ENCODE assay signal across 33 mouse cellular contexts in the genomic region with DNA sequence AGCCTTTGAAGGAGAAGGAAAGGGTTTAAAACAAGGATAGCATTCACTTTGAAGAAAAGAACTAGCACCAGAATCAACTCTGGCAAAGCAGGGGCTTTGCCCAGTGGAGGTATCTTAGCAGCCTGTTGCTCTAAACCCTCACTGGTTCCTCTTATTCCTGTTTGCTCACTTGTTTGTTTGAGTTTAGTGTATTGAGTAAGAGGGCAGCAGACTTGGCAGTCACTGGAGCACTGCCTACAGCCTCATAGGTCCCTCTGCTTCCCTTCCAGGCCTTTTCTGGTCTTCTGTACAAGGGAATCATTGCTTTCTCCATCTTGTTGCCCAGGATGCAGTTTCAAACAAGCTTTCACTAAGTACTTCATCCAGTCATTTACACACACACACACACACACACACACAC. TPM values are rescaled to one million over a fixed set of nuclear protein-coding genes. Genes with fewer than 3 reads are reported as not detected.
A peak's percentile ranks its signal among the peaks of the same experiment; 100 is the strongest.
DNase-seq lines count a peak whose midpoint lies in the region; ATAC-seq lines count a peak whose summit lies in the region.
"Had no signal": no experiment of that assay in that cellular context is flagged by ENCODE, and none has a peak within 500 bp of the region (broad histone marks: within the 10 kb centered on the region; RNA-seq: fewer than 3 reads in every experiment).

No protein-coding gene starts in this region.

- no peak overlapping the region for H3K4me3 ChIP-seq in liver, embryonic 15.5 days (replicated peaks)
- no peak overlapping the region for H3K4me3 ChIP-seq in liver, embryonic 12.5 days
- H3K4me3 ChIP-seq: embryonic facial prominence, embryonic 12.5 days; embryonic facial prominence, embryonic 15.5 days; gastrocnemius, adult 2 months; heart, embryonic 12.5 days; heart, embryonic 15.5 days had no signal

- DNase-seq in heart, adult 11 months, result peak; percentile 17
- no peak for DNase-seq in heart, postnatal 14 days
- DNase-seq in lung, postnatal 36 days, result peak; percentile 47
- no peak for DNase-seq in lung, postnatal 10 days
- no peak for DNase-seq in right cerebral cortex, postnatal 25 days
- DNase-seq: adrenal gland, adult 8-10 months; adrenal gland, postnatal 36 days; B cell, adult 2 months; cerebellum, adult 2 months; cerebellum, adult 9-11 months; cerebellum, postnatal 25 days; forebrain, postnatal 0 days; gastrocnemius, adult 2 months; gastrocnemius, postnatal 14 days; heart, adult 18-20 months; heart, postnatal 10 days; heart, postnatal 4 days had no signal

- no peaks in the 10 kb centered on the region for H3K9me3 ChIP-seq in liver, embryonic 15.5 days (replicated peaks)
- no peaks in the 10 kb centered on the region for H3K9me3 ChIP-seq in liver, embryonic 12.5 days (replicated peaks)
- H3K9me3 ChIP-seq: embryonic facial prominence, embryonic 12.5 days; embryonic facial prominence, embryonic 15.5 days; G1E; heart, embryonic 12.5 days; heart, embryonic 15.5 days had no signal

- intact Hi-C loops in heart, postnatal 14 days (cut with DNase I), result no loop called here

- ATAC-seq in liver, embryonic 15.5 days (ENCODE audit: insufficient read depth), result peak; percentile 27; the same call in 1 of the 2 replicates
- ATAC-seq in liver, embryonic 12.5 days, result no peak
- ATAC-seq: forebrain, embryonic 14.5 days; forebrain, postnatal 0 days; hindbrain, postnatal 0 days; Patski had no signal

- no peak overlapping the region for H3K9ac ChIP-seq in liver, embryonic 15.5 days
- H3K9ac ChIP-seq in liver, embryonic 12.5 days, result no peak overlapping the region
- H3K9ac ChIP-seq: embryonic facial prominence, embryonic 12.5 days; embryonic facial prominence, embryonic 15.5 days; forebrain, postnatal 0 days; heart, embryonic 12.5 days; heart, embryonic 15.5 days; hindbrain, embryonic 14.5 days had no signal

- H3K4me2 ChIP-seq in liver, embryonic 15.5 days, result no peak overlapping the region
- H3K4me2 ChIP-seq in liver, embryonic 12.5 days, result no peak overlapping the region
- H3K4me2 ChIP-seq: embryonic facial prominence, embryonic 12.5 days; embryonic facial prominence, embryonic 15.5 days; heart, embryonic 12.5 days; heart, embryonic 15.5 days; hindbrain, embryonic 14.5 days had no signal

- H3K27me3 ChIP-seq in liver, embryonic 15.5 days, result no peaks in the 10 kb centered on the region
- no peaks in the 10 kb centered on the region for H3K27me3 ChIP-seq in liver, embryonic 12.5 days (replicated peaks)
- H3K27me3 ChIP-seq: CH12.LX; embryonic facial prominence, embryonic 12.5 days; embryonic facial prominence, embryonic 15.5 days; heart, embryonic 12.5 days; heart, embryonic 15.5 days; Patski had no signal

- H3K4me1 ChIP-seq in liver, embryonic 15.5 days (replicated peaks), result peaks cover 24% of the 10 kb centered on the region
- H3K4me1 ChIP-seq in liver, embryonic 12.5 days, result 0 out of 2 replicates have a peak, but pooled peaks cover 7% of the 10 kb centered on the region
- H3K4me1 ChIP-seq: embryonic facial prominence, embryonic 12.5 days; embryonic facial prominence, embryonic 15.5 days had no signal

- no peak overlapping the region for H3K27ac ChIP-seq in liver, embryonic 15.5 days (replicated peaks)
- H3K27ac ChIP-seq in liver, embryonic 12.5 days, result no peak overlapping the region
- H3K27ac ChIP-seq: embryonic facial prominence, embryonic 12.5 days; embryonic facial prominence, embryonic 15.5 days; gastrocnemius, adult 2 months; heart, embryonic 15.5 days; hindbrain, embryonic 14.5 days; hindbrain, postnatal 0 days had no signal

- H3K36me3 ChIP-seq in liver, embryonic 15.5 days (replicated peaks), result no peaks in the 10 kb centered on the region
- no peaks in the 10 kb centered on the region for H3K36me3 ChIP-seq in liver, embryonic 12.5 days
- H3K36me3 ChIP-seq: embryonic facial prominence, embryonic 12.5 days; embryonic facial prominence, embryonic 15.5 days; G1E; heart, embryonic 12.5 days; heart, embryonic 15.5 days had no signal

RNA-seq across cellular contexts. Expression of a gene that starts 3.5 kb away (rescaled TPM):
- total RNA-seq in heart, postnatal 14 days (2021), result not detected
- 442 and 489 TPM in 2 replicates for polyA plus RNA-seq in liver, embryonic 15.5 days (2015; fragmentation: Nextera tagmentation; extraction: Ambion mirVana)
- 109 and 117 TPM in 2 replicates for polyA plus RNA-seq in liver, embryonic 12.5 days (2016; fragmentation: Nextera tagmentation; extraction: Ambion mirVana)
- total RNA-seq: CH12.LX; common myeloid progenitor, adult 5-6 weeks; forebrain, postnatal 0 days; G1E; gastrocnemius, adult 2 months; gastrocnemius, postnatal 14 days; heart, adult 18-20 months; heart, postnatal 10 days; heart, postnatal 4 days; hindbrain, postnatal 0 days had no signal
- polyA plus RNA-seq: cerebellum, adult 2 months; embryonic facial prominence, embryonic 12.5 days; forebrain, embryonic 11.5 days; forebrain, embryonic 14.5 days; forebrain, postnatal 0 days; frontal cortex, adult 2 months; G1E; hindbrain, embryonic 11.5 days; hindbrain, embryonic 14.5 days; hindbrain, postnatal 0 days; Patski had no signal

RNA-seq across cellular contexts. Expression of a gene that starts 51.9 kb away (rescaled TPM):
- 1 to 10 TPM; 3.8 to 6.4 TPM for total RNA-seq in heart, postnatal 14 days (2021)
- polyA plus RNA-seq in liver, embryonic 15.5 days (2015; fragmentation: Nextera tagmentation; extraction: Ambion mirVana), result 14.2 and 18.4 TPM in 2 replicates
- polyA plus RNA-seq in liver, embryonic 12.5 days (2016; fragmentation: Nextera tagmentation; extraction: Ambion mirVana), result 6.4 TPM in 2 replicates
- total RNA-seq: CH12.LX, G1E had no signal
- polyA plus RNA-seq: G1E had no signal

Comparison
In these comparisons a context has a peak if more than half of its experiments do, and no peak if none do; other contexts are left out.
1. DNase-seq: peak in heart, adult 11 months (single experiment) and lung, postnatal 36 days (single experiment); none in heart, postnatal 14 days (0 of 2), lung, postnatal 10 days (single experiment) and right cerebral cortex, postnatal 25 days (single experiment).